Mouse (Mus musculus) CD4-positive, CD25-positive, alpha-beta regulatory T cell, adult 2 months (primary cell): ENCODE data around the gene Oit1.

ENCODE experiments used
- DNase-seq: peaks from one replicate; pipeline ENCODE4 v3.0.0-alpha.2; 2012; ENCODE audit warnings: low read depth, low spot score

The Oit1 gene

GRCm38 (mm10) chr14:8300281-8300680 lies 78.3 kb downstream of the Oit1 start:
- DNase-seq: peak; percentile 55
